ENCODE assay signal across 19 mouse cellular contexts in genomic region chr5:34758762-34759161, GRCm38 (mm10).
"Had no signal": no experiment of that assay in that cellular context is flagged by ENCODE, and none has a peak within 500 bp of the region (broad histone marks: within the 10 kb centered on the region; RNA-seq: fewer than 3 reads in every experiment).

No protein-coding gene starts in this region.

- H3K36me3 ChIP-seq: lung, embryonic 15.5 days; midbrain, embryonic 12.5 days; neural tube, embryonic 13.5 days; neural tube, embryonic 15.5 days had no signal

- H3K27me3 ChIP-seq: lung, embryonic 15.5 days; midbrain, embryonic 12.5 days; neural tube, embryonic 15.5 days had no signal

- H3K4me3 ChIP-seq: lung, embryonic 15.5 days; midbrain, embryonic 10.5 days; midbrain, embryonic 12.5 days; myocyte; neural tube, embryonic 13.5 days; neural tube, embryonic 15.5 days had no signal

- ATAC-seq: lung, postnatal 0 days; midbrain, embryonic 16.5 days had no signal

- H3K9ac ChIP-seq: lung, embryonic 15.5 days; midbrain, embryonic 12.5 days; neural tube, embryonic 13.5 days; neural tube, embryonic 15.5 days had no signal

- DNase-seq: lung, adult 18-20 months; lung, postnatal 4 days; midbrain, embryonic 14.5 days; retina, postnatal 1 day; right cerebral cortex, adult 18-20 months; right cerebral cortex, postnatal 25 days; right cerebral cortex, postnatal 4 days; spleen, adult 18-20 months; thymus, adult 18-20 months; thymus, postnatal 14 days; thymus, postnatal 36 days had no signal

- H3K27ac ChIP-seq: lung, embryonic 15.5 days; midbrain, embryonic 10.5 days; midbrain, embryonic 12.5 days; neural tube, embryonic 13.5 days; neural tube, embryonic 15.5 days had no signal

- H3K4me2 ChIP-seq: lung, embryonic 15.5 days; midbrain, embryonic 12.5 days; neural tube, embryonic 13.5 days; neural tube, embryonic 15.5 days had no signal

- H3K9me3 ChIP-seq: lung, embryonic 15.5 days; midbrain, embryonic 12.5 days; neural tube, embryonic 13.5 days; neural tube, embryonic 15.5 days had no signal
